Mouse (Mus musculus) stomach, postnatal 0 days (tissue): Measurements from ENCODE around the gene Drosha.

Experiments used
- CTCF ChIP-seq: IDR thresholded peaks from 2 replicates; pipeline ENCODE4 v1.5.1; 2016; ENCODE audit warnings: antibody characterized with exemption, low read depth, mild to moderate bottlenecking, moderate library complexity
- EP300 ChIP-seq: optimal IDR thresholded peaks from 2 replicates; pipeline ENCODE3; 2016; ENCODE audit warnings: antibody characterized with exemption

- TF ChIP-seq CTCF (no peak), EP300 (no peak)
Observed at GRCm38 (mm10) chr15:12876881-12877280, 52.3 kb downstream of the Drosha start.
